In genomic region chr5:123603496-123603895, GRCm38 (mm10) we compare ENCODE assay signal across 9 mouse cellular contexts. TPM values are rescaled to one million over a fixed set of nuclear protein-coding genes. Genes with fewer than 3 reads are reported as not detected.
DNase-seq lines count a peak whose midpoint lies in the region; ATAC-seq and TF ChIP-seq lines count a peak whose summit lies in the region.
"Had no signal": no experiment of that assay in that cellular context is flagged by ENCODE, and none has a peak within 500 bp of the region (broad histone marks: within the 10 kb centered on the region; RNA-seq: fewer than 3 reads in every experiment).

No protein-coding gene starts in this region.

- no peak overlapping the region for H3K9ac ChIP-seq in intestine, embryonic 15.5 days
- H3K9ac ChIP-seq: liver, embryonic 14.5 days had no signal

- TF ChIP-seq POLR2A in thymus, adult 2 months (IDR thresholded peaks at IDR 0.05; ENCODE audit: control insufficient read depth, extremely low read depth, insufficient read depth, low read length, poor library complexity), result no peak

- intact Hi-C loops in heart, postnatal 36 days (cut with DNase I), result no loop called here

- WGBS in thymus, adult 2 months, result 44% methylated on average over 11 of the region's 11 CpGs
- 55% methylated on average over 11 of the region's 11 CpGs for WGBS in intestine, embryonic 15.5 days

- H3K4me1 ChIP-seq in thymus, adult 2 months (replicated peaks; ENCODE audit: control insufficient read depth, insufficient read depth, low read length), result peaks cover 4% of the 10 kb centered on the region
- no peaks in the 10 kb centered on the region for H3K4me1 ChIP-seq in intestine, embryonic 15.5 days (replicated peaks)

- peak; percentile 96 for DNase-seq in heart, adult 11 months
- no peak for DNase-seq in heart, postnatal 36 days
- peak; percentile 8 for DNase-seq in thymus, adult 2 months
- no peak for DNase-seq in thymus, postnatal 36 days
- peak; percentile 29 for DNase-seq in kidney, postnatal 10 days
- peak; percentile 60 for DNase-seq in right cerebral cortex, postnatal 25 days
- no peak for DNase-seq in urinary bladder, postnatal 14 days (ENCODE audit: low spot score)

- no peaks in the 10 kb centered on the region for H3K27me3 ChIP-seq in thymus, adult 2 months (ENCODE audit: control insufficient read depth, insufficient read depth, low read length)
- no peaks in the 10 kb centered on the region for H3K27me3 ChIP-seq in intestine, embryonic 15.5 days (replicated peaks)

- no peak for ATAC-seq in intestine, embryonic 15.5 days

- no peak for TF ChIP-seq CTCF in thymus, adult 2 months (IDR thresholded peaks at IDR 0.05; ENCODE audit: borderline replicate concordance, control insufficient read depth, extremely low read depth, insufficient read depth, low read length, poor library complexity)

- no peaks in the 10 kb centered on the region for H3K9me3 ChIP-seq in intestine, embryonic 15.5 days

- no peak overlapping the region for H3K4me2 ChIP-seq in intestine, embryonic 15.5 days (replicated peaks)

- H3K36me3 ChIP-seq in thymus, adult 2 months (ENCODE audit: control insufficient read depth, insufficient read depth, low read length), result peaks cover 6% of the 10 kb centered on the region
- H3K36me3 ChIP-seq in intestine, embryonic 15.5 days, result peaks cover 10% of the 10 kb centered on the region

- H3K27ac ChIP-seq in thymus, adult 2 months (ENCODE audit: control insufficient read depth, insufficient read depth, low read length), result no peak overlapping the region
- no peak overlapping the region for H3K27ac ChIP-seq in intestine, embryonic 15.5 days
- H3K27ac ChIP-seq: liver, embryonic 14.5 days had no signal

- H3K4me3 ChIP-seq in thymus, adult 2 months (ENCODE audit: control insufficient read depth, insufficient read depth, low read length), result no peak overlapping the region
- H3K4me3 ChIP-seq in intestine, embryonic 15.5 days (replicated peaks), result no peak overlapping the region

RNA-seq across cellular contexts. Expression of gene Vps33a, which starts 30.7 kb away (rescaled TPM):
- total RNA-seq in heart, postnatal 36 days (2021), result 10 to 100 TPM; 31.1 to 44.9 TPM
- polyA plus RNA-seq in thymus, adult 2 months (2012; rRNA removed), result 25.2 and 26.3 TPM in 2 replicates
- polyA plus RNA-seq in intestine, embryonic 15.5 days (2015; fragmentation: Nextera tagmentation; extraction: Ambion mirVana), result 24.4 and 28.9 TPM in 2 replicates

Comparison
In these comparisons a context has a peak if more than half of its experiments do, and no peak if none do; other contexts are left out.
1. DNase-seq: peak in heart, adult 11 months (single experiment), thymus, adult 2 months (single experiment), kidney, postnatal 10 days (single experiment) and right cerebral cortex, postnatal 25 days (single experiment); none in heart, postnatal 36 days (0 of 2), thymus, postnatal 36 days (0 of 2) and urinary bladder, postnatal 14 days (single experiment).